8 mouse cellular contexts compared by ENCODE assay signal in the genomic region with DNA sequence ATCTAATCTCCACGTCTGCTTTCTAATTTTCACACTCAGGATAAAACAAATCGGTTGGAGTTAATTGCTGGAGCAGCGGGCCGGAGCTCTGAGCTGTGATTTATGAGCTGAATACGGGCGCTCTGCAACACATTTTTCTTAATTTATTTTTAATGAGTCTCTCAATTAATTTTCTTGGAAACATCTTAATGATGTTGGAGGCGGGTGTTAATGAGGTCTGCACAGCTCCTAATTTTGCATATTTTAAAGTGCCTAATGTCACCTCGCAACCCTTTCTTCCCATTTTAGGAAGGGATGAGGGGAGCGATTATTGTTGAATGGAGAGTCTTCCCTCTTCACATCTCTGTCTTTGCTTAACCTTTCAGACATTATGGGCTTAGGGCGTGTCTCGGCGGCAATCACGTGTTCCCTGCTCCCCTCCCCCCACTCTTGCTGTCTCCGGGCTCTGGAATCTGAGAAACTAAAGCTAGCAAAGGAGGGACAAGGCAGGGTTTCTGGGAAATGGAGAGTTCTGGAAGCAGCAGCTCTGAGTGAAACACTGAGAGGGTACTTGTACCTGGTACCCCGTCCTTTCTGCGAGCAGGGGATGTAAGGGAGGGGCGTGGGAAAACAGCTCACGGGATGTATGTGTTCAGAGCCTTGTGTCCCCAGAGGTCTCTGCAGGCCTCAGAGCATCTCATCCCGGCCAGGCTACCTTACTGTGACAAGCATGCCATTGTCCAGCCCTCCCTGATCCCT. TPM values are rescaled to one million over a fixed set of nuclear protein-coding genes. Genes with fewer than 3 reads are reported as not detected.
DNase-seq lines count a peak whose midpoint lies in the region; ATAC-seq lines count a peak whose summit lies in the region.

No protein-coding gene starts in this region.

- no peaks in the 10 kb centered on the region for H3K27me3 ChIP-seq in lung, embryonic 15.5 days
- no peaks in the 10 kb centered on the region for H3K27me3 ChIP-seq in hindbrain, embryonic 10.5 days (ENCODE audit: insufficient read depth, poor library complexity, severe bottlenecking)
- H3K27me3 ChIP-seq in lung, embryonic 16.5 days (ENCODE audit: control insufficient read depth, insufficient read depth, low read depth, low read length): no peaks in the 10 kb centered on the region
- H3K27me3 ChIP-seq in stomach, embryonic 15.5 days (replicated peaks): no peaks in the 10 kb centered on the region

- H3K9ac ChIP-seq in lung, embryonic 15.5 days: no peak overlapping the region
- H3K9ac ChIP-seq in lung, embryonic 16.5 days (ENCODE audit: low read length): peak overlapping the region; percentile 28; the same call in 1 of the 2 replicates
- H3K9ac ChIP-seq in stomach, embryonic 15.5 days: no peak overlapping the region

- DNase-seq in adrenal gland, postnatal 10 days: peak; percentile 14
- DNase-seq in adrenal gland, adult 18-20 months (ENCODE audit: low spot score in 2 of 2): no peak
- no peak for DNase-seq in lung, postnatal 25 days (ENCODE audit: low spot score)
- peak; percentile 71 for DNase-seq in hindbrain, embryonic 10.5 days (ENCODE audit: low spot score)
- DNase-seq in urinary bladder, adult 2 months (ENCODE audit: low spot score): no peak

- 34% methylated on average over 19 of the region's 19 CpGs for WGBS in lung, embryonic 15.5 days
- 45% methylated on average over 19 of the region's 19 CpGs for WGBS in hindbrain, embryonic 10.5 days
- 37% methylated on average over 19 of the region's 19 CpGs for WGBS in lung, embryonic 16.5 days
- WGBS in stomach, embryonic 15.5 days: 42% methylated on average over 19 of the region's 19 CpGs

- H3K4me2 ChIP-seq in lung, embryonic 15.5 days: peak overlapping the region; percentile 41
- peak overlapping the region; percentile 35 for H3K4me2 ChIP-seq in lung, embryonic 16.5 days (ENCODE audit: low read depth, low read length)
- peak overlapping the region; percentile 19 for H3K4me2 ChIP-seq in stomach, embryonic 15.5 days

- peak overlapping the region; percentile 16 for H3K4me3 ChIP-seq in lung, embryonic 15.5 days
- peak overlapping the region; percentile 24 for H3K4me3 ChIP-seq in hindbrain, embryonic 10.5 days
- peak overlapping the region; percentile 35 for H3K4me3 ChIP-seq in lung, embryonic 16.5 days (ENCODE audit: low read length)
- H3K4me3 ChIP-seq in stomach, embryonic 15.5 days (replicated peaks): no peak overlapping the region; the same call in 1 of the 2 replicates

- H3K9me3 ChIP-seq in lung, embryonic 15.5 days: no peaks in the 10 kb centered on the region
- H3K9me3 ChIP-seq in hindbrain, embryonic 10.5 days: no peaks in the 10 kb centered on the region
- no peaks in the 10 kb centered on the region for H3K9me3 ChIP-seq in lung, embryonic 16.5 days (ENCODE audit: control insufficient read depth, low read length)
- H3K9me3 ChIP-seq in stomach, embryonic 15.5 days: no peaks in the 10 kb centered on the region

- H3K27ac ChIP-seq in lung, embryonic 15.5 days: no peak overlapping the region
- H3K27ac ChIP-seq in hindbrain, embryonic 10.5 days: peak overlapping the region; percentile 88
- no peak overlapping the region for H3K27ac ChIP-seq in lung, embryonic 16.5 days (ENCODE audit: low read length)
- H3K27ac ChIP-seq in stomach, embryonic 15.5 days: no peak overlapping the region

- ATAC-seq in lung, embryonic 15.5 days (ENCODE audit: borderline replicate concordance, extremely low read depth, low FRiP score, low TSS enrichment): no peak
- peak; percentile 74; the same call in 1 of the 2 replicates for ATAC-seq in lung, embryonic 16.5 days (ENCODE audit: low read depth)
- ATAC-seq in stomach, embryonic 15.5 days (ENCODE audit: insufficient read depth, low FRiP score, low read depth): no peak

- H3K4me1 ChIP-seq in lung, embryonic 15.5 days: peaks cover 4% of the 10 kb centered on the region; the same call in 1 of the 2 replicates
- H3K4me1 ChIP-seq in hindbrain, embryonic 10.5 days (replicated peaks): peaks cover 14% of the 10 kb centered on the region
- no peaks in the 10 kb centered on the region; the same call in 1 of the 2 replicates for H3K4me1 ChIP-seq in lung, embryonic 16.5 days (replicated peaks; ENCODE audit: control insufficient read depth, insufficient read depth, low read length)
- no peaks in the 10 kb centered on the region for H3K4me1 ChIP-seq in stomach, embryonic 15.5 days

- no peaks in the 10 kb centered on the region for H3K36me3 ChIP-seq in lung, embryonic 15.5 days
- no peaks in the 10 kb centered on the region for H3K36me3 ChIP-seq in hindbrain, embryonic 10.5 days
- no peaks in the 10 kb centered on the region for H3K36me3 ChIP-seq in lung, embryonic 16.5 days (ENCODE audit: control insufficient read depth, insufficient read depth, low read length)
- H3K36me3 ChIP-seq in stomach, embryonic 15.5 days: no peaks in the 10 kb centered on the region

RNA-seq across cellular contexts. Expression of a gene that starts 56.8 kb away (rescaled TPM):
- not detected for total RNA-seq in adrenal gland, postnatal 10 days (2021)
- total RNA-seq in adrenal gland, adult 18-20 months (2021): not detected
- not detected in 2 replicates for polyA plus RNA-seq in lung, embryonic 15.5 days (2015; fragmentation: Nextera tagmentation; extraction: Ambion mirVana)
- polyA plus RNA-seq in hindbrain, embryonic 10.5 days (2016; fragmentation: Nextera tagmentation; extraction: Ambion mirVana): 1.2 and 1.5 TPM in 2 replicates
- not detected in 2 replicates for polyA plus RNA-seq in lung, embryonic 16.5 days (2015; fragmentation: Nextera tagmentation; extraction: Ambion mirVana)
- polyA plus RNA-seq in stomach, embryonic 15.5 days (2015; fragmentation: Nextera tagmentation; extraction: Ambion mirVana): not detected in 2 replicates
- 0.04 TPM in 2 replicates for polyA plus RNA-seq in urinary bladder, adult 2 months (2012; rRNA removed)

Comparison
In these comparisons a context has a peak if more than half of its experiments do, and no peak if none do; other contexts are left out.
1. DNase-seq: peak in adrenal gland, postnatal 10 days (single experiment) and hindbrain, embryonic 10.5 days (single experiment); none in adrenal gland, adult 18-20 months (0 of 2), lung, postnatal 25 days (single experiment) and urinary bladder, adult 2 months (single experiment).
2. Peak in every context shown above with its lines, with median percentiles within 50 percentile points of each other: H3K4me2 ChIP-seq.